Mouse (Mus musculus) layer of hippocampus, adult 8-10 months (tissue): ENCODE results near the gene Ttn. TPM values are rescaled to one million over a fixed set of nuclear protein-coding genes. Genes with fewer than 3 reads are reported as not detected.

Source experiments
- DNase-seq, 2 experiments: peaks; one replicate each; pipeline ENCODE4 v3.0.0; 2022; ENCODE audit warnings: low spot score in 2 of 2
- total RNA-seq, 4 experiments: library from RNA; stranded (reverse); gene quantifications; 2 replicates each; pipeline ENCODE4 v1.2.4; 2022

Gene Ttn
- total RNA-seq, 4 experiments from 2014 or later: 0.61 to 2.8 (median 1.2) TPM

- DNase-seq: no peak
These were observed 267.4 kb downstream of the Ttn start for GRCm38 (mm10) chr2:76714984-76715383.

GRCm38 (mm10) chr2:76708512-76708911, 273.8 kb downstream of the Ttn start:
- no peak for DNase-seq

DNA sequence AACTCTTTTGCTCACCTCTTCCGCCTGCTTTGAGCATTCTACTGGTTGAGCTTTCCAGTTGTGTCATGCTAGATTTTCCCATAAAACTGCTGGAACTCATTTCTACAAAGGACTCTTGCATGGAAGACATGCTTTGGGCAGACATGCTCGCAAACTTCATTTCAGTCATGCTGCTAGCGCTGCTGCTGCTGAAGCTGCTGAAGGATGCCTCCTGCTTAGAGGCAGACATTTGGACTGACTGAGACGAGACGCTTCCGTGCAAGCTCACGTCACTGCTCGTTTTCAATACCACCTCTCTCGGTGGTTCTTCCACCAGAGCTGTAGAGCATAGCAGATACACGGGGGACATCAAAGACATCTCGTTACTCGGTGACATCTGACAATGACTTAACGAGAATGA, 276.7 kb downstream of the Ttn start:
- DNase-seq: no peak

- DNase-seq: no peak
These were observed 279.6 kb downstream of the Ttn start for GRCm38 (mm10) chr2:76702751-76703150.

- no peak for DNase-seq
These were observed 280.2 kb downstream of the Ttn start for GRCm38 (mm10) chr2:76702188-76702587.

DNA sequence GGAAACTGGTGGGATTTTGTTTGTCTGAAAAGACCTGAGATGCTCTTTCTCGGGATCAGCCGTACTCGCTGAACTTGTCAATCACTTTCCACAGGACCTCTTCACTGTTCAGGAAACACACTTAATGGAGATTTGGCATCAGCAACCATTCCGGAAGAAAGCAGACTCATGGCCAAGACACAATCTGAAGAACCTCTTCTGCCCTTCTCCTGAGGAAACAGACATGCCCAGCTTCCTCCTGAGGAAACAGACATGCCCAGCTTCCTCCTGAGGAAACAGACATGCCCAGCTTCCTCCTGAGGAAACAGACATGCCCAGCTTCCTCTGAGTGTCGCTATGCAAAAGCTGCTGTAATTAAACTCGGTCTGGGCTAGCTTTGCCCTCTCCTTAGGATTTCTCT, 287.1 kb downstream of the Ttn start:
- DNase-seq: no peak

DNA sequence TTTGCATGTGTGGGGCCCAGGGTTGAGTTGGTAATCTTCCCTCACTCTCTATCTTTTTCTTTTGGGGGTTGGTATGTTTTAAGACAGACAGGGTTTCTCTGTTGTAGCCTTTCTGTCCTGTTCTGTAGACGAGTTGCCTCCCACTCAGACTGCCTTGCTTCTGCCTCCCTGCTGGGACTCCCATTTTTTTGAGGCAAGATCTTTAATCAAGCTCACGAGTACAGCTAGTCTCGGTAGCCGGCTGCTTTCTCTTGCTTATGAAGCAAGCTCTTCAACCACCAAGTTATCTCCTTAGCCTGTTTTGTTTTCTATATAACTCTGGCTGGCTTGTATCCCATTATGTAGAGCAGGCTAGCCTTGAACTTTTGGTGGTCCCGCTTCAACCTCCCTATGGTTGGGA, 288.6 kb downstream of the Ttn start:
- no peak for DNase-seq

DNA sequence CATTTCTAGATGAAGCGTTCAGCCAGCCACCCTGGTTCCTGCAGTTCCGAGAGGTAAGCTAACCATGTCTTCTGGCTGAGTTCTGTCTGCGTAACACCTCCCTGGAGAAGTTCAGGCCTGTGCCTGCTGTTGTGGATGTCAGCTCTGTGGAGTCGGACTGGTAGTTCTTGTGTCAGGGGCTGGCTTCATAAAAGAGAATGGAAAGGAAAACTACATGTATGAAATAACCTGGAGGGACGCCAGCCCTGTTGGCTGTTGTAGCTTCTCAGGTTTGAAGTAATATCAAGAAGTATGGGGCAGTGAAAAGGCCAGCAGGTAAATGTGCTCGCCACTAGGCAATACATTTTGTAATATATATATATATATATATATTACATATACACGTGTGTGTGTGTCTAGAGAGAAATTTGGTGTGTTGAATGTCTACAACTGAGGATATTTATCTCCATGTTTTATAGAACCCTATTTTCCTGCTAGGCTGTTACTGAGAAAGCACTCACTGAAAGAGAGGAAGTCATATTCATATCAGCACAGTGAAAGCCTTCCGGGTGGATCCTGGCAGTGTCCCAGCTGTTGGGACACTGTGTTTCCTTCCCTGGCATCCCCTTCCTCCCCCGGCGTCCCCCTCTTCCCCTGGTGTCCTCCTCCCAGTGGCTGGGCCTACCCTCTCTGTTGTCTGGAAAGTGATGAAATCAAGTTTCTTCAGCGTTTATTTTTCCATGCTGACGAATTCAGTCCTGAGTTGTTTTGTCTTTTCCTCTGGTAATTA, 291.7 kb downstream of the Ttn start:
- no peak for DNase-seq

DNA sequence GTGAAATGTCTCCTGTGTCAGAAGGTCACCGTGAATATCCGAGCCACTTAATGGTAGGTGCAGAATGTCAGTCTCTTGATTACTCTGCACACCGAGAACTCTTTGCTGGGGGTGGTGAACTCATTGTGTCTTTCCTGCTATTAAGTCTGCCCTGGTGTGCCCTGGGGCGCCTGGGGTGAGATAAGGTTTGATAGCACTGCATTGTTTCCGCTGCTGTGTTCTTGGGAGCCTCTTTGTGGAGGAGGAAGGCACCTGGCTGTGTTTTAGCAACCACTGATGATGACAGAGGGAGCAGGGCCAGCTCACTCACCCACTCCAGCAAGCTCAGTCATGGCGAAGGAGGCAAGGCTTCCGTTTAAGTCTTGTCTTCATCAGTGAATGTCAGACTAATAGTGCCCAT, 294.2 kb downstream of the Ttn start:
- DNase-seq: no peak

DNA sequence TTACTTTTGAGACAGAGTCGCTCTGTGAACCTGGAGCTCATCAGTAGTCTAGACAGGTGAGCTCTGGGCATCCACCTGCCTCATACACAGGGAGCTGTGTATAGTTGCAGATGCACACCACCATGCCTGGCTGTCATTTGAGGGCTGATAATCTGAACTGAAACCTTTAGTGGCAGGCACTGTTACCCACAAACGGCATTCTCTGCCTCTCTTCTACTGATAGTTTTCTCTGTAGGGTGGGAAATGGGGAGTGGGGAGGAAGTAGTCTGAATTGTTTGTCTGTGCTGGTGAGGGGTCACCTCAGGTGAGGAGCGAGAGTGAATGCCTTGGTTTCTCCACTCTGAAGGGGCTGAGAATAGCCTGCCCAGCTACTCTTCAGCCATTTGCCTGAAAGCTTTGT, 294.7 kb downstream of the Ttn start:
- no peak for DNase-seq

GRCm38 (mm10) chr2:76686986-76687385, 295.4 kb downstream of the Ttn start:
- no peak for DNase-seq

DNA sequence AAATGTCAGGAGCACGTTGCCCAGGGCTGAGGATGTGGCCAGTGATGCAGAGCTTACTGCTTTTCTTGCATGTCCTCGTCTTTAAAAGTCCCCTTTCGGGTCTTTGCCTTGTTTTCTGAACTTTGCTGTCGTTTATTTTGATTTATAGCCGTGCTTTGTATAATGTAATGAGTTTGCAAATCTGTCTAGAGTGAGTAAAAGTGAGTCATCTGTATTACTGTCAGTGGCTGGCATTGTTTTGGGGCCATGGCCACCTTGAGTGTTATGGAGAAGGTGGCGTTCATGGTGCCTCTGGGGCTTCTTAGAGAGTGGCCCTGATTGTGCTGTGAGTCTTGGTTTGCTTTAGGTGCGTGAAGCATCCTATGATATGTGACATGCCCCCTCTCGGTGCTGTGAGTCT, 300.0 kb downstream of the Ttn start:
- DNase-seq: no peak

DNA sequence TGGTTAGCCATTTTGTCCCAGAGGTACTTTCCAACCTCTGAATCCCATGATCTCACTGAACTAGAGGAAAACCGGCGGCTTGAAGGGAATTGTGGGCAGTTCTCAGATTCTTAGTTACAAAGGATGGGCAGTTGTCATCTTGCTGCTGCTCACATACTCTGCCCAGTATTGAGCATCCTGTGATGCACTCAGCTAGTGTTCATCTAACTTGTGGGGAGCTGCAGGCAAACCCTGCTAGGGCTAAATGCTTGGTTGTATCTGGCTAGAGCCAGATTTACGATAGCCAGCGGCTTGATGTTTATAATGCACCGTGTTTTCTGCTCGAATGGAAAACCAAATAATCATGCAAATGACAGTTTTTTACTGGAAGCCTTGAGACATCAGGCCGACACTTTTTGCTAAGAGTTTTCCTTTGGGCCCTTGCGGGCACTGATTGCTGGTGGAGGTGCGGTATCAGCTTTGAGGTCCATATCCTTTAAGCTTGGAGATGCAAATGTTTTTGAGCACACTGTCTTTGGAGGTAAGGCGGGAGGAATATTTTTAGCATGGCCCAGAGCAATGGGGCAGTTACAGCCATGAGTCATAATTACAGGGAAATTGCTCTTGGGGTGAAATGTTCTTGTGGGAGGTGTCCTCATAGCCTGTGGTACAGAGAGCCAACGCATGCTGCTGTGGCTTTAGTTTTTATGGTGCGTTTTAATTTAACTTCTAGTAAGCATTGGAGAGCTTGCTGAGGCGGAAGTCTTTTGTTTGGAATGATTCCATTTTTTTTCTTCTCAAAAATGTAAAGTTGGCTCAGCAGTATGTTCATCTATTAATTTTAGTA, 305.7 kb downstream of the Ttn start:
- DNase-seq: no peak

- no peak for DNase-seq
These were observed 306.4 kb downstream of the Ttn start for GRCm38 (mm10) chr2:76675949-76676348.

- no peak for DNase-seq
These were observed 306.9 kb downstream of the Ttn start for GRCm38 (mm10) chr2:76675451-76675850.

DNA sequence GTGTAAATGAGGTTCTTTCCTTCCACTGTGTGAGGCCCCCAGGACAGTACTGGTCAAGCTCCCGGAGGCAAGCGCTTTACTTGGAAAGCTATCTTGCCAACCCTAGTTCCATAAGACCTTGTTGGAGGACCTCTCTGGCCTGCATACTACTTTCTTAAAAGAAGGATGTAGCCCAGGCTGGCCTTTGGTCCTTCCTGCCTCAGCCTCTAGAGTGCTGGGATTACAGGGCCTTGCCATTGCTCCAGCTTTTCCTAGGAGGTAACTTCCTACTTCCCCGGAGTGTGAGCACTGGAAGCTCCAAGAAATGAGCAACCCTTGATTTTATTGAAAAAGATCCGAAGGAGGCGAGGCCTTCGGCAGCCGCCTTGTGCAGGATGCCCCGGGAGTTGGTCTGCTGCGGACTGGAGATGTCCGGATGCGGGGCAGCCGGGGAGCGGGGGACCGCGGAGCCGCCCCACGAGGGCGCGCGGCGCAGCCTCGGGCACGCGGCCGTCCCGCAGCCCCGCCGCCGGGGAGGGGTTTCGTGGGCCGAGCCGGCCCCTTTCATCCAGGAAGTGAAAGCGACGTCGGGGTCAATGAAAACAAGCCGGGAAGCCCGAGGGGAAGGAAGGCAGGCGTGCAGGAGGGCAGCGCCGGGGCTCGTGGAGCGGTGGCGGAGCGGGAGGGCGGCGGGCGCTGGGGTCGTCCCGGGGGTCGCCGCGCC, 307.5 kb downstream of the Ttn start, which contains the start of gene Plekha3:
Plekha3 (plus strand) TSS at position 557 of the 703 bp plus-strand sequence.
- DNase-seq: peak; percentile 72 to 79

DNA sequence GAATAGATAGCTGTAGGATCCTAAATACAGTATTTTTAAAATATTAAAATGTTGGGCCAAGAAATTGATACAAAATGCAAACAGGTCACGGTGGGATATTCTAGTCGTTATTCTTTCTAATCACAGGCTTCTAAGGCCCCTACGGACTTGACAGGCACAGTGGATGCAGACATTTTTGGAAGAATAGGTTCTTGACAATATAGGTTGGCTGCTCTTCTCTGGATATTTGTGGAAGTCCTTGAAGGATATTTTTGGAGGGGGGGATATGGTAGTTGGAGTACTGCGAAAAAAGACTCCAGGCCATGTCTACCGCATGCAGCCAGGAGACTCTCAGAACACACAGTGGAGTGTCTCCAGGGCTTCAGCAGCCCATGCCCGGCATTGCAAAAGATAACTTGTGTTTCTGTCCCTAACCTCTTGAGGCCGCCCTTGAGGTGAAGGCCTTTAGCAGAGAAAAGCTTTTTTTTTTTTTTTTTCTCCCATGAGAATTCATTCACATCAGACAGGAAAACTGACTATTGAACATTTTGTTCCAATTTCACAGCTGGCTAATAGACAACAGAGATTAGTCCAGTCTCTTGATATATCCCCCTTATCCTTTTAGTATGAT, 308.8 kb downstream of the Ttn start:
- DNase-seq: no peak

- DNase-seq: peak; percentile 85 to 88
These were observed 309.4 kb downstream of the Ttn start, which contains the start of gene Fkbp7 for GRCm38 (mm10) chr2:76672966-76673392. TSS of gene Fkbp7 (minus strand) at chr2:76673116.

DNA sequence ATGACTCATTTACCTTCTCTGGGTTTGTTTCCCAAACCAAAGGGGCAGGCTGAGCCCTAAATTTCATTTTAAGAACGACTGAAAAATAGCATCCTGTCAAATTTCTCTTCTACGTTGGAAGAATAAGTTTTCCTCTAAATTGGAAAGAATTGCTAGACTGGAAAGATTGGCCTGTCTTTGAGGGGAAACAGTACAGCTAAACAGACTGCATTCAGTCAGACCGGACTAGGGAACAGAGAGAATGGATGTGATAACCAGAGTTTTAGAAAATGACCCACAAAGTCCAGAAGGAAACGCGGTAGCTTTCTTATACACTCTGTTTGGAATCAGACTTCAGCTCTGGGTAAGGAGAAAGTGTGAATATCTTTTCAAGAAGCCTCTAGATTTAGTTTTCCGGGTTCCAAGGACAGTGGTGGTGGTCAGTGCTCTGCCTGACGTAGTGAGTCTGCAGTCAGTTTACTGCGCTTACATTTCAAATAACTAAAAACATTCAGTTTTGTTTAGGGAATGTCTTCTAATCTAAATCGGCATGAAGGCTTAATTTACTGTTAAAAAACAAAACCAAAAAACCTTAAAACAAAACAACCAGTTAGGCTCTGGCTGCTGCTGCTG, 310.1 kb downstream of the Ttn start:
- DNase-seq: no peak

DNA sequence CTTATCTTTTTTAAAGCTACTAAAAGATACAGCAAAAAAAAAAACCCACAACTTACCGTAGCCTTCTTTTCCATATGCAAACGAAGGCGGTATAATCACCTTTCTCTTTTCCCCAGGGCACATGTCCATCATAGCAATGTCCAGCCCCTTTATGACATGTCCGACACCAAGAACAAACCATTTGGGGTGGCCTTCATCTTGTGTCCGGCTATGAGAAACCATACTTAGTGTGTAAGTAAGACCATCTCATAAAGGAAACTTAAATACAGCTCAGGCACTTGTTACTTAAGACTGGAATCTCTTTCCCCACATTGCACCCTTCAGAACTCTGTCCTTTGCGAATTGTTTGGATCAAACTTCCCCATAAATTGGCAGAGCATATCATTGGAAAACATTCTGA, 310.7 kb downstream of the Ttn start:
- no peak for DNase-seq

DNA sequence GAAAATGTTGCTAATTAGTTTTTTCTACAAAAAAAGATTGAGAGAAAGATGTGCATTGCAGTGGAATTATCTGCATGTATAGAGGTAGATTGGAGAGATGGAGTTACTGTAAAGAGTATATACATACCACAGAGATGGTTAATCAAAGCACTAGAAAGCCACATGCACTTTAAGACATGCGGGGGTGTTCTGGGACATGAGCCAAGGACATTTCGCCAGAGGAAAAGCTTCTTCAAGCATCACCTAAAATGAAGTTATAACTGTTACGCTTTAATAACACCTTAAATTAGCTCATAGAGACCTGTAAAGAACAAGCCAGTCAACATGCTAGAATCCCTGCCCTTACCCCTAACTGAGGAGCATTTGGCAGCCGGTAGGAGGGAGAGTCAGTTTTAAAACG, 315.1 kb downstream of the Ttn start:
- no peak for DNase-seq
